Mouse (Mus musculus) left cerebral cortex, postnatal 36 days (tissue): Measurements from ENCODE around the gene Psmf1. TPM values are rescaled to one million over a fixed set of nuclear protein-coding genes. Genes with fewer than 3 reads are reported as not detected.

Experiments used
- DNase-seq, 2 experiments: peaks; one replicate each; pipeline ENCODE4 v3.0.0; 2021 to 2022; ENCODE audit warnings: low spot score in 2 of 2, mixed read lengths in 1 of 2
- intact Hi-C: fragments of 180-260 bp; cut with DNase I; formaldehyde crosslinking; loops from one replicate; pipeline ENCODE4 v1.15.1; 2025
- total RNA-seq, 2 experiments: library from RNA; stranded (reverse); gene quantifications; 2 replicates each; pipeline ENCODE4 v1.2.3; 2021

Psmf1 gene
- total RNA-seq, 2 experiments from 2014 or later: 40.3 to 46.7 TPM

- no peak for DNase-seq
- intact Hi-C loops: no loop called here
Measured at GRCm38 (mm10) chr2:151739505-151739904, 4.5 kb downstream of the Psmf1 start.

- intact Hi-C loops: no loop called here
- no peak for DNase-seq
Measured at GRCm38 (mm10) chr2:151739081-151739480, 4.9 kb downstream of the Psmf1 start.

GRCm38 (mm10) chr2:151738460-151738859 is 5.5 kb downstream of the Psmf1 start:
- DNase-seq: no peak
- intact Hi-C loops: no loop called here

- DNase-seq: no peak
- intact Hi-C loops: no loop called here
Measured at GRCm38 (mm10) chr2:151735422-151735821, 8.6 kb downstream of the Psmf1 start.

GRCm38 (mm10) chr2:151733151-151733865 is 10.7 kb downstream of the Psmf1 start:
- no peak for DNase-seq
- intact Hi-C loops: no loop called here

GRCm38 (mm10) chr2:151724094-151724493 is 19.9 kb downstream of the Psmf1 start:
- DNase-seq: no peak
- intact Hi-C loops: no loop called here

GRCm38 (mm10) chr2:151716318-151717055 is 27.5 kb downstream of the Psmf1 start:
- DNase-seq: no peak
- intact Hi-C loops: no loop called here

GRCm38 (mm10) chr2:151715526-151715925 is 28.5 kb downstream of the Psmf1 start:
- peak in 1 of 2 experiments; percentile 43 for DNase-seq
- intact Hi-C loops: no loop called here

GRCm38 (mm10) chr2:151712647-151713046 is 31.3 kb downstream of the Psmf1 start:
- DNase-seq: no peak
- intact Hi-C loops: no loop called here

GRCm38 (mm10) chr2:151702851-151703190 is 41.2 kb downstream of the Psmf1 start:
- intact Hi-C loops: no loop called here
- DNase-seq: no peak

GRCm38 (mm10) chr2:151702146-151702850 is 41.7 kb downstream of the Psmf1 start:
- DNase-seq: peak; percentile 54 to 63
- intact Hi-C loops: no loop called here

- DNase-seq: no peak
- intact Hi-C loops: no loop called here
Measured at GRCm38 (mm10) chr2:151701231-151702145, 42.5 kb downstream of the Psmf1 start, which contains the start of gene Tmem74b. TSS of gene Tmem74b (plus strand) at chr2:151702008.

- intact Hi-C loops: no loop called here
Measured at GRCm38 (mm10) chr2:151682976-151683375, 61.0 kb downstream of the Psmf1 start.

GRCm38 (mm10) chr2:151682357-151682756 is 61.6 kb downstream of the Psmf1 start:
- no peak for DNase-seq
- intact Hi-C loops: no loop called here

More at GRCm38 (mm10) chr2:151682976-151683375, 61.0 kb downstream of the Psmf1 start:
- DNase-seq: no peak

GRCm38 (mm10) chr2:151676234-151676633 is 67.8 kb downstream of the Psmf1 start:
- no peak for DNase-seq
- intact Hi-C loops: loop anchor here (5.0 kb wide), 3 partner anchors 44 to 184 kb away; partner anchors contain the start of genes Nsfl1c and Snph

- DNase-seq: no peak
- intact Hi-C loops: no loop called here
Measured at GRCm38 (mm10) chr2:151670968-151671329, 73.0 kb downstream of the Psmf1 start.

GRCm38 (mm10) chr2:151670026-151670967 is 73.7 kb downstream of the Psmf1 start:
- DNase-seq: no peak
- intact Hi-C loops: no loop called here

- intact Hi-C loops: no loop called here
- DNase-seq: no peak
Measured at GRCm38 (mm10) chr2:151668433-151668832, 75.6 kb downstream of the Psmf1 start, which contains the start of gene Rad21l. TSS of gene Rad21l (minus strand) at chr2:151668533.
